Mouse (Mus musculus): ENCODE measurements around the gene Bcr. TPM values are rescaled to one million over a fixed set of nuclear protein-coding genes. Genes with fewer than 3 reads are reported as not detected.

The Bcr gene
- polyA plus RNA-seq (2015; fragmentation: Nextera tagmentation; extraction: Ambion mirVana), result 11.5 and 13.6 TPM in 2 replicates

DNA sequence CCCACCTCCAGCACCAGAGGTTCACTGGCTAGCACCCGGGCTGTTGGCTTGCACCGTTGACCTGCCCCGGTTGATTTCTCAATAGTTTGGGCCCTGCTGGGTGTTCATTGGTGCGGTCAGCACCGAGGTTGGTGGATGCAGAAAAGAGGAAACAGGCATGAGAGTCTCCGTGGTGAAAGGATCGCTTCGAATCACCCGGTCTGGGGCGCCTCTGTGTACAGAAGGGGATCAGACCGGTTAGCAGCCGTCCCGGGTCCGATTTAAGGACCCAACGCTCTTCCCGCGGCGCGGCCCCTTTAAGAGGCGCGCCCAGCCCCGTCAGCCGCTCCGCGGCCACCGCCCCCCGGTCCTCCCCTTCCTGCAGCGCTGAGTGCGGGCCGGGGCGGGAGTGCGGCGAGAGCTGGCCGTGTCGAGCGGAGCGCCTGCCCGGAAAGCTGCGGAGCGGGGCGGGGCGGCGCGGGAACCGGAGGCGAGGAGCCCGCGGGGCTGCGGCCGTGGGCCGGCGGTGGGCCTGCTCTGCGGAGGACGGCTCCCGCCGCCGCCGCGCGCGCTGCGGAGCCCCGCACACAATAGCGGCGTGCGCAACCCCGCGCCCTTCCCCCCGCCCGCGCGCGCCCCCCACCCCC lies at the start of gene Bcr:
Gene Bcr (plus strand): TSS at position 376 of the 626 bp plus-strand sequence.
- Histone ChIP-seq H3K4me3 (ENCODE audit: low read length) (peak within 1 kb of the TSS; percentile 79), H3K36me3 (ENCODE audit: control insufficient read depth, insufficient read depth, low read length) (no peaks in the 10 kb centered on the region), H3K4me1 (ENCODE audit: control insufficient read depth, insufficient read depth, low read depth, low read length) (peaks cover 39% of the 10 kb centered on the region), H3K4me2 (ENCODE audit: low read length) (peak within 1 kb of the TSS; percentile 72), H3K9me3 (ENCODE audit: control insufficient read depth, low read length) (no peaks in the 10 kb centered on the region), H3K9ac (ENCODE audit: low read depth, low read length) (peak within 1 kb of the TSS; percentile 91), H3K27me3 (replicated peaks; ENCODE audit: control insufficient read depth, insufficient read depth, low read length) (no peaks in the 10 kb centered on the region), H3K27ac (ENCODE audit: low read depth, low read length) (peak within 1 kb of the TSS; percentile 90)
- ATAC-seq, result peak; percentile 84
- 2% methylated on average over 29 of the region's 73 CpGs for WGBS

DNA sequence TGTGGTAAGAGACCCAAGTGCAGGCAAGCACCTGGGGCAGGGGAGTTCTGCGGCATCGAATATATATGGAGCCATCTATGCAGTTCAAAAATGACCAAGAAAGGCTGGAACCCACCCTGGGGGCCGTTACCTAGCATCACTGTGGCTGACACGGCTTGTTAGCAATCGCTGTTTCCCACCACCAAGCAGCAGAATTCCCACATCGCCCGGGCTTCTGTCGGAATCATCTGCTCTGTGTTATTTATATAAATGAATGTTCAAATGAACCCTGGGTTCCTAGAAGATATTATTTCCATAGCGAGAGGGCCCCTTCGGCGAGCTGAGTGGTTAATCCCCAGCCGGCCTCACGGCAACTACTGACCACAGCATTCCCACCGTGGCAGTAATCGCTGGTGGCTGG lies 49.7 kb upstream of the Bcr start:
- peaks cover 24% of the 10 kb centered on the region for H3K4me1 ChIP-seq (ENCODE audit: control insufficient read depth, insufficient read depth, low read depth, low read length)
- no peaks in the 10 kb centered on the region for H3K27me3 ChIP-seq (replicated peaks; ENCODE audit: control insufficient read depth, insufficient read depth, low read length)
- no peak overlapping the region for H3K27ac ChIP-seq (ENCODE audit: low read depth, low read length)
- no peak overlapping the region for H3K4me2 ChIP-seq (ENCODE audit: low read length)
- H3K9me3 ChIP-seq (ENCODE audit: control insufficient read depth, low read length), result no peaks in the 10 kb centered on the region
- WGBS, result 63% methylated on average over 15 of the region's 15 CpGs
- ATAC-seq, result no peak
- H3K9ac ChIP-seq (ENCODE audit: low read depth, low read length), result no peak overlapping the region; the same call in 1 of the 2 replicates
- no peaks in the 10 kb centered on the region for H3K36me3 ChIP-seq (ENCODE audit: control insufficient read depth, insufficient read depth, low read length)
- no peak overlapping the region for H3K4me3 ChIP-seq (ENCODE audit: low read length)

DNA sequence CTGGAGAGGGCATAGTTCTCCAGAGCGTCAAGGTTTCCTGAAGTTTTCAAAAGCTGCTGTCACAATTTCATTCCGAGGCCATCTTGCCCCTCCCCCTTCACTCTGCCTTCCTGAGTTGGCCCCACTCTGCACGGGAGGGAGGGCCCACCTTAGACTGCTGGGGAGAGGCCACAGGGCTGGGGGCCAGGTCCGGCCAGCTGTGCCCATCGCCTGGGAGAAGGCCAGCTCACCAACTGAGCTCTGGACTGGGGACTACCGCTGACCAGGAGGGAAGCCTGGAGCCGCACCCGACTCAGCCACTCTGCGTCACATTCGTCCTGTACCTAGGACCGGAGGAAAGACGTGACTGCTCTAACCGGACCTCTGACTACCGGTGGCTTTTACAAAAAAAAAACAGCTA lies 44.9 kb upstream of the Bcr start:
- Histone ChIP-seq H3K4me3 (ENCODE audit: low read length) (no peak overlapping the region), H3K4me1 (ENCODE audit: control insufficient read depth, insufficient read depth, low read depth, low read length) (peaks cover 9% of the 10 kb centered on the region), H3K27me3 (replicated peaks; ENCODE audit: control insufficient read depth, insufficient read depth, low read length) (no peaks in the 10 kb centered on the region), H3K4me2 (ENCODE audit: low read length) (no peak overlapping the region), H3K27ac (ENCODE audit: low read depth, low read length) (no peak overlapping the region), H3K36me3 (ENCODE audit: control insufficient read depth, insufficient read depth, low read length) (no peaks in the 10 kb centered on the region), H3K9ac (ENCODE audit: low read depth, low read length) (no peak overlapping the region), H3K9me3 (ENCODE audit: control insufficient read depth, low read length) (no peaks in the 10 kb centered on the region)
- ATAC-seq, result no peak
- WGBS, result 67% methylated on average over 14 of the region's 14 CpGs

DNA sequence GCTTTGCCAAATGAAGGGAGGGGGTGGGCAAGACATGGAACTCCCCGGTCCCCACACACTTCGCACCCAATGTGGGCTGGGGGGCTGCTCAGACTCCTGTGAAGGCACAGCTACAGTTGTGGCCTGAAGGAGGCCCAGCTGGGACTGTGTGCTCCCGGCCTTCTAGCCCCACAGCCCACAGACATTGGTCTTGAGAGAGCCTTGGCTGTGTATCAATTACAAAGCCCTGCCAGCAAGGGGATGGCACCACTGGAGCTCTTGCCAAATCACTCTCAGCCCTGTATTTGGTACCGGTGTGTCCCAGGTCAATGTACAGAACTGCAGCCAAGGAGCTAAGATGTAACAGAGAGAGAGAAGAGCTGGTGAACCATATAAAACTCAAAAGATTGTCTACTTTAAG lies 43.9 kb upstream of the Bcr start:
- no peak overlapping the region for H3K27ac ChIP-seq (ENCODE audit: low read depth, low read length)
- no peaks in the 10 kb centered on the region for H3K27me3 ChIP-seq (replicated peaks; ENCODE audit: control insufficient read depth, insufficient read depth, low read length)
- no peak for ATAC-seq
- no peaks in the 10 kb centered on the region for H3K9me3 ChIP-seq (ENCODE audit: control insufficient read depth, low read length)
- 70% methylated on average over 4 of the region's 4 CpGs for WGBS
- H3K9ac ChIP-seq (ENCODE audit: low read depth, low read length), result no peak overlapping the region
- no peak overlapping the region for H3K4me2 ChIP-seq (ENCODE audit: low read length)
- H3K4me1 ChIP-seq (ENCODE audit: control insufficient read depth, insufficient read depth, low read depth, low read length), result no peaks in the 10 kb centered on the region; the same call in 1 of the 2 replicates
- H3K36me3 ChIP-seq (ENCODE audit: control insufficient read depth, insufficient read depth, low read length), result no peaks in the 10 kb centered on the region
- no peak overlapping the region for H3K4me3 ChIP-seq (ENCODE audit: low read length)

DNA sequence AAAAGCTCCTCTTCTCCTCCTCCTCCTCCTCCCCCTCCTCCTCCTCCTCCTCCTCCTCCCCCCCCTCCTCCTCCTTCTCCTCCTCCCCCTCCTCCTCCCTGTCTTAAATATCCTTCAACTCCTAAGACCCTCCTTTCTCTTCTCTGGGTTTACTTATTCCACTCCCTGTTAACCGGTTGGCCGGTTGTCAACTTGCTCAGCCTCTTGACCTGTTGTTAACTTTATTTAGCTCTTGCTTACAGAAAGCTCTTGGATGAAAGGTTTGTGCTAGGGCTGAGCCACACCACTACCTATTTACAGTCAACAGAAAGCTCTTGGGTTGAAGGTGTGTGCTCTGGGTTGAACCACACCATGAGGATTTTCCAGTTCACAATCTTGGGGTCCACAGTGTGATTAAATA lies 40.1 kb upstream of the Bcr start:
- no peaks in the 10 kb centered on the region for H3K9me3 ChIP-seq (ENCODE audit: control insufficient read depth, low read length)
- no peaks in the 10 kb centered on the region for H3K27me3 ChIP-seq (replicated peaks; ENCODE audit: control insufficient read depth, insufficient read depth, low read length)
- no peaks in the 10 kb centered on the region for H3K36me3 ChIP-seq (ENCODE audit: control insufficient read depth, insufficient read depth, low read length)
- H3K4me2 ChIP-seq (ENCODE audit: low read length), result no peak overlapping the region
- 72% methylated on average over 2 of the region's 2 CpGs for WGBS
- H3K27ac ChIP-seq (ENCODE audit: low read depth, low read length), result no peak overlapping the region
- no peaks in the 10 kb centered on the region for H3K4me1 ChIP-seq (ENCODE audit: control insufficient read depth, insufficient read depth, low read depth, low read length)
- no peak for ATAC-seq
- no peak overlapping the region for H3K4me3 ChIP-seq (ENCODE audit: low read length)
- no peak overlapping the region for H3K9ac ChIP-seq (ENCODE audit: low read depth, low read length)

DNA sequence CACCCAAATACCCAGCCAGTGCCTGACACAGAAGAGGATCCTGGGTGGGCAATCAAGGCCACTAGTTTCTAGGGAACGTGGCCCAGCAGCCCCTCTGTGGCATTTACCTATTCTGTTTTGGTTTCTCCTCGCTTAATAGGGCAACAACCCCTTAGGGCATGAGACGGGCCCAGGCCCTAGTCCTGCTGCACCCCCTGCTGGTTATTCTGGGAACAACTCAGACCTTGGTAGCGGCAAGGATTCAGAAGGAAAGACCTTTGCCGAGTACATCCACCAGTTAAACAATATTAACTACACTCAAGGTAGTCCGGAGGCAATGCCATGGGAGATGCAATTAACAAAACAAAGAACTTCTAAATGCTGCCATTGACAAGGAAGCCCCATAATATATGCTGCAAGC lies 39.3 kb upstream of the Bcr start:
- Histone ChIP-seq H3K9me3 (ENCODE audit: control insufficient read depth, low read length) (no peaks in the 10 kb centered on the region), H3K4me2 (ENCODE audit: low read length) (no peak overlapping the region), H3K27me3 (replicated peaks; ENCODE audit: control insufficient read depth, insufficient read depth, low read length) (no peaks in the 10 kb centered on the region), H3K36me3 (ENCODE audit: control insufficient read depth, insufficient read depth, low read length) (no peaks in the 10 kb centered on the region), H3K27ac (ENCODE audit: low read depth, low read length) (no peak overlapping the region), H3K9ac (ENCODE audit: low read depth, low read length) (no peak overlapping the region), H3K4me3 (ENCODE audit: low read length) (no peak overlapping the region), H3K4me1 (ENCODE audit: control insufficient read depth, insufficient read depth, low read depth, low read length) (no peaks in the 10 kb centered on the region)
- WGBS, result 13% methylated on average over 6 of the region's 6 CpGs
- ATAC-seq, result 0 out of 2 replicates have a peak, but pooled peaks have one; percentile 12

DNA sequence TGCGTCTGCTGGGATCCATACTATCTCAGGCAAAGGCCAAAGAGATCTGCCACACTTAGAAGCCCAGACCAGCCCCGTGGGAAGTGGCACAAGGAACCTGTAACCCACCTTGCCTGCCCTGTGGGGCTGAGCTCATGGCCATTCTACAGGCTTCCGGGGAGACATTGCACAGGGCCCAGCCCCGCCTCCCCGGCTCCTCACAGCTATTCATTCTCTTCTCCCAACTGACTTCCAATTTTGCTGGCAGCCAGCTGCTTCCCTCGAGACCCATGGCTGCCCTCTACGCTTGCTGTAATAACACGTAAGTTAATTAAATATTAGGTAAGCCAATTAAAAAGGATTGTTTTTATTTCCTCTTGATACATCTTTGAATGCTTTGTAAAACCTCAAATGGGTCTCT lies 33.9 kb upstream of the Bcr start:
- Histone ChIP-seq H3K4me2 (ENCODE audit: low read length) (no peak overlapping the region), H3K9me3 (ENCODE audit: control insufficient read depth, low read length) (no peaks in the 10 kb centered on the region), H3K4me1 (ENCODE audit: control insufficient read depth, insufficient read depth, low read depth, low read length) (no peaks in the 10 kb centered on the region), H3K27ac (ENCODE audit: low read depth, low read length) (no peak overlapping the region), H3K4me3 (ENCODE audit: low read length) (no peak overlapping the region), H3K36me3 (ENCODE audit: control insufficient read depth, insufficient read depth, low read length) (no peaks in the 10 kb centered on the region), H3K27me3 (replicated peaks; ENCODE audit: control insufficient read depth, insufficient read depth, low read length) (no peaks in the 10 kb centered on the region), H3K9ac (ENCODE audit: low read depth, low read length) (no peak overlapping the region)
- WGBS, result 43% methylated on average over 8 of the region's 8 CpGs
- ATAC-seq, result peak; percentile 54; the same call in 1 of the 2 replicates

DNA sequence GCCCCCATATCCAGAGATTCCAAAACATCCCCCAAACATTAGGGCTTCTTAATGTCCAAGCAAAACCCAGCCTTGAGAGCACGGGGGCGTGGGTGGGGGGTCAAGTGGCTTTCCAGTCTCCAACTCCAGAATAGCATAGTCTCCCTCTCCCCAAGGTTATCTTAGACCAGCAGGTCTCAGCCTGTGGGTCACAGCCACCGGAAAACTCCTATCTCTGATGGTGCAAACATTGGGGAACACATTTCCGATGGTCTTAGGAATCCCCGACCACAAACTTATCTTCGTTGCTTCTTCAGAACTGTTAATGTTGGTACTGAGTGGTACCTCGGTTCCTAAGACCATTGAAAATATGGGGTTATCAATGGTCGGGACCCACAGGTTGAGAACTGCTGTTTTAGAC lies 31.6 kb upstream of the Bcr start:
- H3K4me1 ChIP-seq (ENCODE audit: control insufficient read depth, insufficient read depth, low read depth, low read length), result peaks cover 11% of the 10 kb centered on the region
- no peak overlapping the region for H3K4me3 ChIP-seq (ENCODE audit: low read length)
- no peaks in the 10 kb centered on the region for H3K36me3 ChIP-seq (ENCODE audit: control insufficient read depth, insufficient read depth, low read length)
- H3K27me3 ChIP-seq (replicated peaks; ENCODE audit: control insufficient read depth, insufficient read depth, low read length), result no peaks in the 10 kb centered on the region
- no peaks in the 10 kb centered on the region for H3K9me3 ChIP-seq (ENCODE audit: control insufficient read depth, low read length)
- H3K4me2 ChIP-seq (ENCODE audit: low read length), result no peak overlapping the region
- H3K9ac ChIP-seq (ENCODE audit: low read depth, low read length), result no peak overlapping the region
- 93% methylated on average over 8 of the region's 8 CpGs for WGBS
- no peak for ATAC-seq
- no peak overlapping the region for H3K27ac ChIP-seq (ENCODE audit: low read depth, low read length)

DNA sequence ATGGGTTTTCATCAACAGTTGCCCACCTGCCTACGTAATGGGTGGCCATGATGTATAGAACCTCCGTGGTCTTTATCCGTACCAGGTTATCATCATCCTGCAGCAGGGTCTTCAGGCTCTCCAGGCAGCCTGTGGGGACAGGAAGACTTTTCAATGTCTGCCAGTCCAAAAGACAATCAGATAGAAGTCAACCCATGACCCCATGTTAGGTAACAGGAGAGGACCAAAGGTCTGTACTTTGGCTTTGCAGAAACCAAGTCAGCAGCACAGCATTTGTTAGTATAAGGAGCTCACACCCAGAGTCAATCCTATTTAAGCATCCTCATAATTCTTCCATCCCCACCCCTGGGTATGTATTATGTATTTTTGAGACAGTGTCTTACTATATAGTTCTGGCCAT lies 30.7 kb upstream of the Bcr start:
- no peak overlapping the region for H3K4me2 ChIP-seq (ENCODE audit: low read length)
- ATAC-seq, result no peak
- no peak overlapping the region for H3K27ac ChIP-seq (ENCODE audit: low read depth, low read length)
- no peak overlapping the region for H3K9ac ChIP-seq (ENCODE audit: low read depth, low read length)
- H3K27me3 ChIP-seq (replicated peaks; ENCODE audit: control insufficient read depth, insufficient read depth, low read length), result no peaks in the 10 kb centered on the region
- H3K4me3 ChIP-seq (ENCODE audit: low read length), result no peak overlapping the region
- no peaks in the 10 kb centered on the region for H3K9me3 ChIP-seq (ENCODE audit: control insufficient read depth, low read length)
- peaks cover 11% of the 10 kb centered on the region for H3K4me1 ChIP-seq (ENCODE audit: control insufficient read depth, insufficient read depth, low read depth, low read length)
- 96% methylated on average over 3 of the region's 3 CpGs for WGBS
- H3K36me3 ChIP-seq (ENCODE audit: control insufficient read depth, insufficient read depth, low read length), result no peaks in the 10 kb centered on the region
